Mouse (Mus musculus) thymus, adult 18-20 months (tissue): Measurements from ENCODE around the gene Phf19.

ENCODE experiments used
- DNase-seq, 2 experiments: peaks; one replicate each; pipeline ENCODE4 v3.0.0; 2022; ENCODE audit warnings: mixed read lengths in 2 of 2

Phf19 gene

GRCm38 (mm10) chr2:34938269-34939208 lies 24.7 kb upstream of the Phf19 start:
- peak; percentile 49 to 58 for DNase-seq

DNA sequence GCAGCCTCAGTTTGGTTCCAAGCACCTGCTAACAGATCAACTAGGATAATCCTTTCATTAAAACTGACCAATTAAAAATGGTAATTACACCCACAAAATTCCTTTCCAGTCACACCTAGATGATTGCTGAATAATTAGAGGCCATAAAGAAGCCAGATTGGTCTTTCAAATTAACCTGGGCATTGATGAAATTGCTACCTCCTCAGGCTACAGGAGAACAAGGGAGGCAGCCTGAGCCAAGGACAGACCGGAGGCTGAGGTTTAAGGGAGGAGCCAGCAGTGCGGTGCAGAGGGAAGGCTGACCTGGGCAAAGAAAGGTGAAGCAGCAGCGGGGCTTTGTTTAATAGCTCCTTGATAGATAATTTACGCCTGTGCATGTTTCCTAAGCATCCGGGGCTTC lies 23.6 kb upstream of the Phf19 start:
- no peak for DNase-seq

DNA sequence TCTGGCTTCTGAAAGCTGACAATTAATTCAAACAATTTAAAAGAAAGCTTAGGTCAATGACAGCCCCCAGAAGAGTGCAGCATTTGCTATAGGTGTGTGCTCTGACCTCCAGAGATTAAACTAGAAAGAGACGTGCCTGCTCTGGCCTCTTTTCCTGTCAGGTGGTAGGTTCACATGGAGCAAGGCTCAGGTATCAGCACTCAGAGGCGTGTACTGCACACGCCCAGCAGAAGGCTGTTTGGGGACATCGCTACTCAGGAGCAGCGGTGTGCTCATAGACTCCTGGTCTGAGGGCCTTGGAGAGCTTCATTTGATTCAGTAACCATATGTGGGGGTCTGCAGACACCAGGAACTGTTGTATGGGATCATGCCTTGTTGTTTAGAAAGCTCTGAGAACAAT lies 13.5 kb upstream of the Phf19 start:
- no peak for DNase-seq

- DNase-seq: no peak
Observed at GRCm38 (mm10) chr2:34922729-34923128, 8.9 kb upstream of the Phf19 start.

- DNase-seq: peak; percentile 28 to 72
Observed at GRCm38 (mm10) chr2:34920144-34920543, 6.3 kb upstream of the Phf19 start.

GRCm38 (mm10) chr2:34915103-34915502 lies 1.3 kb upstream of the Phf19 start:
- DNase-seq: peak in 1 of 2 experiments; percentile 37

GRCm38 (mm10) chr2:34914823-34915082 lies 927 bp upstream of the Phf19 start:
- no peak for DNase-seq

GRCm38 (mm10) chr2:34914069-34914822 lies 420 bp upstream of the Phf19 start:
- peak in 1 of 2 experiments; percentile 53 for DNase-seq

GRCm38 (mm10) chr2:34912613-34913012 lies 1.2 kb downstream of the Phf19 start:
- peak; percentile 54 to 61 for DNase-seq

GRCm38 (mm10) chr2:34911871-34912270 lies 2.0 kb downstream of the Phf19 start:
- DNase-seq: no peak

DNA sequence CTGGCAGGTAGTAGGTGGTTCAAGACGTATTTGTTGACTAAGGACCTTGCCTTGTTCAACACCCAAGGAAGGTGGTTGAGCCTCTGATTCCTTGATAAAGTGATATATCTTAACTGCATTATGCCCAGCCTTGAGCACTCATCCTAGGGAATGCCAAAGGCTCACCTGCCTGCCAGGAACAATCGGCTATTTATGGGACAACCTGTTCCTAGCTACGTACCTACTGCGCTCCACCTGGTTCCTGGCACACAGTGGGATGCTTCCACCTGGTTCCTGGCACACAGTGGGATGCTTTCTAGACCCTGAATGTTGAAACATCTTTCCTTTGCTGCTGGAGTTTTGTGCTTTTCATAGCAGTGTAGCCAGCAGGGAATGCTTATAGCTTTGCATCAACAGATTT lies 4.1 kb downstream of the Phf19 start:
- no peak for DNase-seq

GRCm38 (mm10) chr2:34906861-34907604 lies 6.8 kb downstream of the Phf19 start:
- peak; percentile 32 to 49 for DNase-seq

GRCm38 (mm10) chr2:34906426-34906825 lies 7.4 kb downstream of the Phf19 start:
- DNase-seq: no peak

DNA sequence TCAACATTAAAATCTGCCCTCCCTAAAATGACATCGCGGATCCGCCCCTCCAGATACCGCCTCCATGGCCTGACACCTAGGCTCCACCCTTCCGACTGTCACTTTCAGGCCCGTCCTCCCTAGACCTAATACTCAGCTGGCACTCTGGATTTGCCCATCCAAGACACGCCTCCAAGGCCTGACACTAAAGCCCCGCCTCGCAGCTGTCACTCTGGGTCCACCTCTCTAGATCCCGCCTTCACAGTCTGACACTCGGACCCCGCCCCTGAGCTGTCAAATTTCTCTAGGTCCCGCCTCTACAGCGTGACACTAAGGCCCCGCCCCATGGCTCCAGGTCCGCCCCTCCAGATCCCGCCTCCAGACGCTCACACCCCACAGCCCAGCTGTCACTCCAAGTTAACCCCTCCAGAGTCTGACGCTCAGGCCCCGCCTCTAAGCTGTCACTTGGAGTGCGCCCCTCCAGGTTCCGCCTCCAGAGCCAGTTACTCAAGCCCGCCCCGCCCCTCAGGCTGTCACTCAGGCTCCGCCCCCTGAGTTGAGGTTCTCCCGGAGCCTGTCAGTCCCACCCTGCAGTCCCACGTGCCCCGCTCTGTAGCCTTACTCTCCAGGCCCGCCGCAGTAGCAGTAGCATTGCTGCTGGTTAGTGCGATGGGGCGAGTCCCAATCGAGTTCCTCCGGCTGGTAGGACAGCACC lies 8.8 kb downstream of the Phf19 start:
- peak; percentile 98 to 99 for DNase-seq

GRCm38 (mm10) chr2:34903652-34904405 lies 10.0 kb downstream of the Phf19 start:
- DNase-seq: no peak

DNA sequence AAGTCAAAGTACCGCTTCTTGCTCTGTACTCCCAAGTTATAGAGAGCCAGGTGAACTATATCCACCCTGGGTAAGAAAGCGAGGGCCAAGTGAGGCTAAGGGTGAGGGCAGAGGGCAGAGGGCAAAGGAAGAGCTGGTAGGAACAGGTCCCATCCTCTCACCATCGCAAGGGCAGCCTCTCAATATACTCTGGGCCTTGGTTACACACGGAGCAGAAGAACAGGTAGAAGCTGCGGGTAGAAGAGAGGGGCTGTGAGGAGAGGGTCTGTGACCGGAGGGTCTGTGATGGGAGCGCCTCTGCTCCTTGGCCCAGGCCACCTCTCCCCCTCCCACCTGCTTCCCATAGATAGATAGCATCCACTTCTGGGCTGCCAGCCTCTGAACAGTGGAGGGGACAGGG lies 10.6 kb downstream of the Phf19 start:
- no peak for DNase-seq

- no peak for DNase-seq
Observed at GRCm38 (mm10) chr2:34902731-34903130, 11.1 kb downstream of the Phf19 start.

GRCm38 (mm10) chr2:34901726-34902125 lies 12.1 kb downstream of the Phf19 start:
- no peak for DNase-seq

- no peak for DNase-seq
Observed at GRCm38 (mm10) chr2:34900412-34900811, 13.4 kb downstream of the Phf19 start.

- no peak for DNase-seq
Observed at GRCm38 (mm10) chr2:34899682-34900081, 14.1 kb downstream of the Phf19 start.

GRCm38 (mm10) chr2:34897820-34898219 lies 16.0 kb downstream of the Phf19 start:
- no peak for DNase-seq
